Mouse (Mus musculus) cortical plate, adult 2 months (tissue): ENCODE measurements around the gene Txlng.
"Not testable (repeated sequence)": the region's sequence is repeated elsewhere in the genome, so short reads cannot be mapped to it uniquely, and the experiment has no call there.

Experiments
- CTCF ChIP-seq: fragments of 200-500 bp; IDR thresholded peaks from 2 replicates; pipeline ENCODE4 v1.5.1; 2011; ENCODE audit warnings: mild to moderate bottlenecking, control low read depth, low read length; ENCODE audit not compliant: insufficient read depth; ENCODE audit errors: extremely low read depth
- POLR2A ChIP-seq: fragments of 200-500 bp; IDR thresholded peaks from 2 replicates; pipeline ENCODE4 v1.6.1; 2011; ENCODE audit warnings: mild to moderate bottlenecking, low read length, control low read depth; ENCODE audit not compliant: insufficient read depth; ENCODE audit errors: extremely low read depth

DNA sequence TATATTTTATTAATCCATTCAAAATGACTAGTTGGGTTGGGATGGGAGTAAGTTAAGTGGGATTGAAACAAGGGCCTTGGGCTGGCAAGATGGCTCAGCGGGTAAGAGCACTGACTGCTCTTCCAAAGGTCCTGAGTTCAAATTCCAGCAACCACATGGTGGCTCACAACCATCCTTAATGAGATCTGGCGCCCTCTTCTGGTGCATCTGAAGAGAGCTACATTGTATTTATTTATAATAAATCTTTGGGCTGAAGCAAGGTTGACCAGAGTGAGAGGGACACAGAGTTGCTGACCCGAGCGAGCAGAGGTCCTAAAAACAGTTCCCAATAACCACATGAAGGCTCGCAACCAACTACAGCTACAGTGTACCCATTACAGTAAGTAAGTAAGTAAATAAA lies 37.9 kb downstream of the Txlng start:
- not testable (repeated sequence) for TF ChIP-seq POLR2A, CTCF
